Mouse (Mus musculus): Measurements from ENCODE around the gene Siglecg. TPM values are rescaled to one million over a fixed set of nuclear protein-coding genes. Genes with fewer than 3 reads are reported as not detected.
"Not testable (repeated sequence)": the region's sequence is repeated elsewhere in the genome, so short reads cannot be mapped to it uniquely, and the experiment has no call there.

Siglecg gene
- 1 to 10 TPM in 1 of 2 experiments, not detected in 1; 2.5 TPM for polyA plus RNA-seq (2017; shearing (Covaris generic))

- ATAC-seq: no peak
Measured at GRCm38 (mm10) chr7:43408131-43408553, at the start of gene Siglecg. Gene Siglecg (plus strand): TSS chr7:43408204.

- no peak for ATAC-seq
Measured at GRCm38 (mm10) chr7:43358556-43358955, 49.4 kb upstream of the Siglecg start.

- no peak for ATAC-seq
Measured at GRCm38 (mm10) chr7:43361442-43361841, 46.6 kb upstream of the Siglecg start.

DNA sequence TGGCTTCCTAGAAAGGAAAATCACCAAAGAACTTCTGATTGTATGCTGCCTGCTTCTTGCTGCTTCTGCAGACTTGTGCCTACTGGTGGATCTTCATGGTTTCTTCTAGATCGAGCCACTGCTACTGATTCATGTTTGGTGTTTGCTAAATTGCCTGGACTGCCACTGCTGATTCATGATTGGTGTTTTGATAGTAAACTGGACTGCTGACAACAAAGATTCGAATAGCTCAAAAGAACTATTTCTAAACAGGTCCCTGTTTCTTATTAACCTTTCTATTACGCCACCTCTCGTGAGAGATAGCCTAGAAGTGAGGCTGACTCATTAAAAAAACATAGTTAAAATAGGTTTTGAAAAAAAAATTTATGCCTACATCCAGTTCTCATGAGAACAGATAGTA is 46.0 kb upstream of the Siglecg start:
- ATAC-seq: no peak

DNA sequence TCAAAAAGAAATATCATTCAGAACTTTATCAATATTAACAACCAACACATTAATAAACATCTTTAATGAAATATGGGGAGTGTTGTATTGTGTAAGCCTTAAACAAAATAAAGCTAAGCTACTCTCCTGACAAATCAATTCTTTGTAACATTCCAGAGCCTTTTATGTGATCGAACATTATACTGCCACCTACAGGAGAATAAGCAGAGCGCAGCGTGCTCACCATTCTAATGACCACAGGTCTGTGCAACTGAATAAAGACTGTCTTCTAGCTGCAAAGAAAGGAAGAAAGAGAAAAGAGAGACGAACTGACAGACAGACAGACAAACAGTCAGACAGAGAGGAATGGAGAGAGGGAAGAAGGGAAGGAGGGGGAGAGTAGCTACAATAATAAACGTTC is 29.8 kb upstream of the Siglecg start:
- ATAC-seq: peak; percentile 62

- ATAC-seq: no peak
Measured at GRCm38 (mm10) chr7:43392349-43393121, 15.5 kb upstream of the Siglecg start.

DNA sequence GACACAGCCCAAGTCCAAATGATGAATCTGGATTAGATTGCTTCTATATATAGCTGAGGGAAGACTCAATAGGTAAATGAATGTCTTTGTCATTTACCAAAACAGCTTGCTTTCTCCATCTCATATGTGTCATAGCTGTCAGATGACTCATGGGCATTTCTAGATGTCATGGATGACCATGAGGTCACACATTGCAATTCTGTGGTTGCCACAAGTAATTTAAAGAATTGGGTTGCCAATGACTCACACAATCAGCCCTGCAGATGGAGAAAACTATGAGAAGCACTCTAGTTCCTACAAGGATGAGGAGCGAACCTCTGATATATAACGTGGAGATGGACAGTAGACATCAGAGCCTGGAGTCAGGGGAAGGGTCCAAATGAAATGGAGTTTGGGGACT is 8.5 kb upstream of the Siglecg start:
- ATAC-seq: no peak

DNA sequence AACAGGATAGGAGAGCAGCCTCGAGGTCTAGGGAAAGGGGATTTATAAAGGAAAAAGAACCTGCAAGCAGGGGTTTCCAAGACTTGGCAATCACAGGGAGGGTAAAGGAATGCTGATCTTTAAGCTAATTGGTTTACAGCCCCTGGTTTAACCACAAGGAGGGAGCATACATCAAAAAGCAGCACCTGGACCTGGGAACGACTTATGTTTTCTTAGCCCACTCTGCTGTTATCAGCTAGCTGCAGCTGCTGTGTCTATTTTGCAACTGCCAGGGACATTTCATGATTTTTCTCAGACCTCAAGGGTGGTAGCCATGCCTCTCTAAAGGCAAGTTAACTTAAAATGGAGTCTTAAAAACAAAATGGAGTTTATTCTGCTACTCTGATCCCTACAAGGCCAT is 5.3 kb upstream of the Siglecg start:
- no peak for ATAC-seq

- no peak for ATAC-seq
Measured at GRCm38 (mm10) chr7:43407573-43407972, 431 bp upstream of the Siglecg start.

GRCm38 (mm10) chr7:43409084-43409483 is 1.1 kb downstream of the Siglecg start:
- ATAC-seq: no peak

- not testable (repeated sequence) for ATAC-seq
Measured at GRCm38 (mm10) chr7:43411724-43412123, 3.7 kb downstream of the Siglecg start.

GRCm38 (mm10) chr7:43417298-43417697 is 9.3 kb downstream of the Siglecg start:
- no peak for ATAC-seq

GRCm38 (mm10) chr7:43422995-43423617 is 15.1 kb downstream of the Siglecg start:
- peak; percentile 98 for ATAC-seq

DNA sequence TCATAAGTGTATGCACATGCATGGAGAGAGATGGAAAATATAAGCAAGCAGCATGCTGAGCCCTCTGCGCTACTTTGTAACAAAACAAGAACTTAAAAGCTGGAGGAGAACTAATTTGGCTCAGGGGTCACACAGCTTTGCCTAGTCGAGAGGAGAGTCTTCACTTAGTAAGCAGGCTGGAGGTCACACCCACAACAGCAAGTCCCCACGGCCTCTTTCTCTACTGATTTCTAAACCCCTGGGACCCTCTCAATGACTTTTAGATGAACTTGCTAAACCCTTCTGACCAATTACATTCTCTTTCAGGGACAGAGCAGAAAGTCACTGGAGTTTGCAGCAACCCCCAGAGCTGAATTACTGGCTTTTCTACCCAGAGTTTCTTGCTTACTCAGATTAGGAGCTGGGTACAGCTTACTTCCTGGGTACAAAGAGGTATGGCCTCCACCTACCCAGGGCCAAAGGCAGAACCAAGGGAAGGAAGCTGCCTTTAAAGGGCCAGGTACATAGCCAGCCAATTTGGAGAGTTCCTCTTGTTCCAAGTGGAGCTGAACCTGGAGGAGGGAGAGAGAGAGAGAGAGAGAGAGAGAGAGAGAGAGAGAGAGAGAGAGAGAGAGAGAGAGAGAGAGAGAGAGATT is 16.1 kb downstream of the Siglecg start:
- peak; percentile 49 for ATAC-seq

GRCm38 (mm10) chr7:43427406-43427805 is 19.4 kb downstream of the Siglecg start, which contains the start of gene Lim2:
Gene Lim2 (plus strand): TSS chr7:43427670.
- no peak for ATAC-seq

GRCm38 (mm10) chr7:43429500-43429899 is 21.5 kb downstream of the Siglecg start:
- ATAC-seq: no peak

DNA sequence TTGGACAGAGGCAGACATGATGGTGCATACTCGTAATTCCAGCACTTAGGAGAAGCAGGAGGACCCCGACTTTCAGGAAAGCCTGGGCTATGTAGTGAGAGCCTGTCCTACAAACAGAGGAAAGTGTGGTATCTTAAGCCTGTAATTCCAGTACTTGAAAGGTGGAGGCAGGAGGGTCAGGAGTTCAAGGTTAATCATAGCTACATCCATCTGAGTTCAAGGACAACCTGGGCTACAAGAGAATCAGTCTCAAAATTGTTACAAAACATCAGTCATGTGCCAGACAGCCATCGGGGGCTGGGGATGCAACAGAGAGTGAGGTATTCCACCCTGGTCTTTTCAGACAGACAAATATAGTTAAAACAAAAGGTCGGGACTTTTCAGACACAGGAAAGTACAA is 24.9 kb downstream of the Siglecg start:
- no peak for ATAC-seq

DNA sequence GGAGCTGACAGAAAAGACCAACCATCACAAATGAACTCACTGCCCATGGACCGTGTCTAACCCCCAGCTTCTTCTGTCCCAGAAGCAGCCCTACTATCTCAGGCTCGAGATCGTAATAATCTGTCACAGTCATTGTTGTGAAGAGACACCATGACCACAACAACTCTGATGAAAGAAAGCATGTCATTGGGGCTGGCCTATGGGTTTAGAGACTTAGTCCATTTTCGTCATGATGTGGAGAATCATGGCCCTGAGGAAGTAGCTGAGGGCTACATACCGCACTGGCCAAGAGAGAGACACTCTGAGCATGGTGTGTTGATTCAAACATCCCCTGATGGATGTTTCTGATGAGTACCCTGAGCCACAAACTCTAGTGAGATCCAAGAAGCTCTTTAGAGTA is 26.7 kb downstream of the Siglecg start:
- no peak for ATAC-seq

GRCm38 (mm10) chr7:43436341-43437255 is 28.6 kb downstream of the Siglecg start, which contains the start of gene Nkg7:
Gene Nkg7 (plus strand): TSS chr7:43437073.
- ATAC-seq: no peak

- ATAC-seq: no peak
Measured at GRCm38 (mm10) chr7:43438611-43439010, 30.6 kb downstream of the Siglecg start.

GRCm38 (mm10) chr7:43440482-43440881 is 32.5 kb downstream of the Siglecg start, which contains the start of gene Cldnd2:
Gene Cldnd2 (plus strand): TSS chr7:43440782.
- no peak for ATAC-seq

DNA sequence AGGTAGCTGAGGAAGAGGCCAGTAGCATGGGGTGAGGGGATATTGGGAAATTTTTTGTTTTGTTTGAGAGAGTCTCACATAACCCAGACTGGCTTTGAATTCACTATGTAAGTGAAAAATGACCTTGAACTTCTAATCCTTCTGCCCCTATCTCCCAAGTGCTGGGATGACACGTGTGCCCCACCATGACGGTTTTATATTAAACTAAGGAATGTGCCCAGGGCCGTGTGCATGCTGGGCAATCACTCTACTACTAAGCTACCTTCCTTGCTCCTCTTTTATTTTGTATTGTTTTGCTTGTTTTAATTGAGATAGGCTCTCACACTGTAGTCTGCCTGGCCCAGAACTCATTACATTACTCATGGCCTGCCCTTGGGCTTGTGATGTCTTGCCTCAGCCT is 33.1 kb downstream of the Siglecg start:
- ATAC-seq: no peak

Data from CD4-positive, CD25-positive, alpha-beta regulatory T cell, adult 4 months (primary cell).